Comparison of ENCODE assay signal across 8 mouse cellular contexts in the genomic region with DNA sequence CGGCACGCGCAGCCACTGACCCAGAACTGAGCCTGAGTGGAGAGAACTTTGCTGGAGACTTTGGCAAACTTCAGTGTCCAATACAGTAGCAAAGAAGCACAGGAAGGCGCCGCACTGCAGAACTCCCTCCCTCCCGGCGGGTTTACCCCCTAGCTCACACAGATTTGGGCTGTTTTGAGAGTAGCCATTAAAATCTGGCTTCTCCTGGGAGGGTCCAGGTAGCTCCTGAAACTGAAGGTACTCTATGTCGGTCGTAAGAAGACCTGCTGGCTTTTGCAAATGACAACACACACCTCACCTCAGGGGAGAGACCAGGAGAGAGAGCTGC. TPM values are rescaled to one million over a fixed set of nuclear protein-coding genes. Genes with fewer than 3 reads are reported as not detected.
DNase-seq lines count a peak whose midpoint lies in the region; ATAC-seq and TF ChIP-seq lines count a peak whose summit lies in the region.

No protein-coding gene starts in this region.

- H3K79me2 ChIP-seq in CH12.LX (replicated peaks; ENCODE audit: control insufficient read depth, extremely low read depth, insufficient read depth, poor library complexity, severe bottlenecking) = peaks cover 6% of the 10 kb centered on the region; the same call in 1 of the 2 replicates

- peak overlapping the region; percentile 89 for H3K4me2 ChIP-seq in CH12.LX (ENCODE audit: insufficient read depth, low read depth, poor library complexity, severe bottlenecking)
- H3K4me2 ChIP-seq in heart, postnatal 0 days (ENCODE audit: low read depth, low read length) = peak overlapping the region; percentile 80
- peak overlapping the region; percentile 84 for H3K4me2 ChIP-seq in liver, embryonic 16.5 days (ENCODE audit: low read depth, low read length)

- DNase-seq in heart, embryonic 10.5 days (ENCODE audit: low spot score) = no peak
- DNase-seq in heart, postnatal 4 days = no peak
- no peak for DNase-seq in CH12.LX (ENCODE audit: extremely low read depth)
- DNase-seq in heart, postnatal 0 days (ENCODE audit: low spot score) = peak; percentile 35
- no peak for DNase-seq in frontal cortex, adult 2 months (ENCODE audit: extremely low spot score in 1 of 2, low spot score in 1 of 2)
- no peak for DNase-seq in gastrocnemius, postnatal 36 days
- no peak for DNase-seq in gastrocnemius, postnatal 10 days

- peaks cover 11% of the 10 kb centered on the region for H3K36me3 ChIP-seq in heart, embryonic 10.5 days
- peaks cover 0 to 9% of the 10 kb centered on the region in 2 experiments for H3K36me3 ChIP-seq in CH12.LX (replicated peaks in 1 of 2; ENCODE audit: control insufficient read depth in 1 of 2, insufficient read depth in 1 of 2, low read length in 1 of 2)
- H3K36me3 ChIP-seq in heart, postnatal 0 days (replicated peaks; ENCODE audit: control insufficient read depth, insufficient read depth, low read length) = 0 out of 2 replicates have a peak, but pooled peaks cover 5% of the 10 kb centered on the region
- no peaks in the 10 kb centered on the region for H3K36me3 ChIP-seq in liver, embryonic 16.5 days (ENCODE audit: control insufficient read depth, insufficient read depth)

- WGBS in heart, embryonic 10.5 days = 18% methylated on average over 9 of the region's 9 CpGs
- WGBS in heart, postnatal 0 days = 13% methylated on average over 9 of the region's 9 CpGs
- 11% methylated on average over 9 of the region's 9 CpGs for WGBS in liver, embryonic 16.5 days (ENCODE audit: insufficient replicate concordance)

- in situ Hi-C loops in CH12.LX (cut with MboI; ENCODE audit: low pct_ligation_motif_present, low pct_unique_long_range_greater_than_20kb, low sequenced_read_pairs) = no loop called here

- dilution Hi-C loops in CH12.LX (cut with MboI; ENCODE audit: extremely low pct_ligation_motif_present, extremely low pct_unique_long_range_greater_than_20kb, low sequenced_read_pairs) = no loop called here

- H3K9me3 ChIP-seq in heart, embryonic 10.5 days = no peaks in the 10 kb centered on the region
- no peaks in the 10 kb centered on the region for H3K9me3 ChIP-seq in CH12.LX (replicated peaks; ENCODE audit: low read length)
- no peaks in the 10 kb centered on the region for H3K9me3 ChIP-seq in heart, postnatal 0 days (replicated peaks; ENCODE audit: control insufficient read depth, low read length)
- no peaks in the 10 kb centered on the region for H3K9me3 ChIP-seq in liver, embryonic 16.5 days (replicated peaks; ENCODE audit: control insufficient read depth, low read length)

- TF ChIP-seq POLR2A in CH12.LX (IDR thresholded peaks at IDR 0.05; ENCODE audit: low read depth, low read length) = no peak

- TF ChIP-seq CTCF in CH12.LX (conservative IDR thresholded peaks at IDR 0.05 in 1 of 2, IDR thresholded peaks at IDR 0.05 in 1 of 2; ENCODE audit: low read depth in 2 of 2, low read length in 2 of 2) = no peak
- TF ChIP-seq CTCF in heart, postnatal 0 days (IDR thresholded peaks at IDR 0.05; ENCODE audit: low read depth) = no peak

- no peak for TF ChIP-seq RAD21 in CH12.LX (IDR thresholded peaks at IDR 0.05; ENCODE audit: low read depth, low read length)

- no peak for TF ChIP-seq EP300 in CH12.LX (IDR thresholded peaks at IDR 0.05; ENCODE audit: low read length)
- TF ChIP-seq EP300 in heart, postnatal 0 days (IDR thresholded peaks at IDR 0.05; ENCODE audit: low read depth) = no peak

- intact Hi-C loops in gastrocnemius, postnatal 36 days (cut with DNase I) = no loop called here

- H3K27ac ChIP-seq in heart, embryonic 10.5 days = peak overlapping the region; percentile 97
- H3K27ac ChIP-seq in CH12.LX (ENCODE audit: insufficient read depth, low read depth) = no peak overlapping the region
- peak overlapping the region; percentile 82 for H3K27ac ChIP-seq in heart, postnatal 0 days (ENCODE audit: low read depth)
- peak overlapping the region; percentile 77 for H3K27ac ChIP-seq in liver, embryonic 16.5 days (ENCODE audit: low read length)

- no peaks in the 10 kb centered on the region for H3K27me3 ChIP-seq in heart, embryonic 10.5 days (ENCODE audit: insufficient read depth, poor library complexity, severe bottlenecking)
- no peaks in the 10 kb centered on the region for H3K27me3 ChIP-seq in CH12.LX (replicated peaks)
- H3K27me3 ChIP-seq in heart, postnatal 0 days (ENCODE audit: control insufficient read depth, insufficient read depth, low read length) = no peaks in the 10 kb centered on the region
- no peaks in the 10 kb centered on the region for H3K27me3 ChIP-seq in liver, embryonic 16.5 days (ENCODE audit: control insufficient read depth, insufficient read depth, low read depth, low read length)

- H3K4me1 ChIP-seq in heart, embryonic 10.5 days = peaks cover 24% of the 10 kb centered on the region
- peaks cover 16 to 31% of the 10 kb centered on the region in 2 experiments for H3K4me1 ChIP-seq in CH12.LX (ENCODE audit: control insufficient read depth in 1 of 2, insufficient read depth in 2 of 2)
- H3K4me1 ChIP-seq in heart, postnatal 0 days (ENCODE audit: control insufficient read depth, insufficient read depth) = peaks cover 13% of the 10 kb centered on the region
- peaks cover 30% of the 10 kb centered on the region for H3K4me1 ChIP-seq in liver, embryonic 16.5 days (ENCODE audit: control insufficient read depth, low read depth, low read length)

- H3K4me3 ChIP-seq in heart, embryonic 10.5 days = peak overlapping the region; percentile 97
- H3K4me3 ChIP-seq in CH12.LX (replicated peaks in 1 of 3; ENCODE audit: low read depth in 2 of 3, low read length in 2 of 3, poor library complexity in 1 of 3) = peak overlapping the region; percentile 66 to 85 (median 83)
- peak overlapping the region; percentile 84 for H3K4me3 ChIP-seq in heart, postnatal 0 days (ENCODE audit: low read depth, low read length)
- H3K4me3 ChIP-seq in liver, embryonic 16.5 days (ENCODE audit: low read depth, low read length) = peak overlapping the region; percentile 84

- peak overlapping the region; percentile 84 for H3K9ac ChIP-seq in CH12.LX (ENCODE audit: insufficient read depth, low read depth)
- H3K9ac ChIP-seq in heart, postnatal 0 days (replicated peaks; ENCODE audit: low read depth, low read length) = peak overlapping the region; percentile 93
- peak overlapping the region; percentile 80 for H3K9ac ChIP-seq in liver, embryonic 16.5 days (ENCODE audit: low read depth, low read length)

- ATAC-seq in heart, postnatal 0 days (ENCODE audit: insufficient read depth, low read depth) = 0 out of 2 replicates have a peak, but pooled peaks have one; percentile 4
- peak; percentile 3; the same call in 1 of the 2 replicates for ATAC-seq in liver, embryonic 16.5 days (ENCODE audit: low read depth)

RNA-seq across cellular contexts. Expression of gene Zfp839, which starts 0.8 kb away (rescaled TPM):
- polyA plus RNA-seq in heart, embryonic 10.5 days (2016; fragmentation: Nextera tagmentation; extraction: Ambion mirVana) = 4.6 and 6.1 TPM in 2 replicates
- total RNA-seq in heart, postnatal 4 days (2021) = 1 to 10 TPM; 6.7 to 6.9 TPM
- total RNA-seq in CH12.LX (2012; rRNA removed) (7.8 and 9.1 TPM in 2 replicates), CH12.LX (2014; rRNA removed) (3.7 and 3.8 TPM in 2 replicates)
- polyA plus RNA-seq in CH12.LX (2012; ENCODE audit: insufficient read length, low read depth) = 8.1 and 9.2 TPM in 2 replicates
- total RNA-seq in heart, postnatal 0 days (2014; rRNA removed; ENCODE audit: low replicate concordance) = 4.1 and 6.3 TPM in 2 replicates
- polyA plus RNA-seq in heart, postnatal 0 days (2015; fragmentation: Nextera tagmentation; extraction: Ambion mirVana) = 2.6 and 3.2 TPM in 2 replicates
- polyA plus RNA-seq in liver, embryonic 16.5 days (2015; fragmentation: Nextera tagmentation; extraction: Ambion mirVana) = 1.4 and 1.5 TPM in 2 replicates
- polyA plus RNA-seq in frontal cortex, adult 2 months (2012; rRNA removed) = 7.7 and 7.8 TPM in 2 replicates
- 1 to 10 TPM; 4.2 to 7.3 TPM for total RNA-seq in gastrocnemius, postnatal 36 days (2021)
- total RNA-seq in gastrocnemius, postnatal 10 days (2021) = 1 to 10 TPM; 5.0 to 6.4 TPM

RNA-seq across cellular contexts. Expression of gene Mok, which starts 10.2 kb away (rescaled TPM):
- 3.8 and 4.3 TPM in 2 replicates for polyA plus RNA-seq in heart, embryonic 10.5 days (2016; fragmentation: Nextera tagmentation; extraction: Ambion mirVana)
- total RNA-seq in heart, postnatal 4 days (2021) = 1 to 10 TPM; 1.3 to 1.6 TPM
- 5.5 and 9.8 TPM in 2 replicates for total RNA-seq in CH12.LX (2012; rRNA removed)
- total RNA-seq in CH12.LX (2014; rRNA removed) = 5.8 and 7.1 TPM in 2 replicates
- polyA plus RNA-seq in CH12.LX (2012; ENCODE audit: insufficient read length, low read depth) = 9.1 and 11.0 TPM in 2 replicates
- 3.1 and 7.4 TPM in 2 replicates for total RNA-seq in heart, postnatal 0 days (2014; rRNA removed; ENCODE audit: low replicate concordance)
- 2.2 and 2.3 TPM in 2 replicates for polyA plus RNA-seq in heart, postnatal 0 days (2015; fragmentation: Nextera tagmentation; extraction: Ambion mirVana)
- 0.27 and 0.34 TPM in 2 replicates for polyA plus RNA-seq in liver, embryonic 16.5 days (2015; fragmentation: Nextera tagmentation; extraction: Ambion mirVana)
- 14.0 and 14.2 TPM in 2 replicates for polyA plus RNA-seq in frontal cortex, adult 2 months (2012; rRNA removed)
- total RNA-seq in gastrocnemius, postnatal 36 days (2021) = under 1 TPM in 1 of 2 experiments, not detected in 1; 0.37 TPM
- under 1 TPM; 0.21 to 0.25 TPM for total RNA-seq in gastrocnemius, postnatal 10 days (2021)

RNA-seq across cellular contexts. Expression of gene Cinp, which starts 38.1 kb away (rescaled TPM):
- 83.6 and 94.5 TPM in 2 replicates for polyA plus RNA-seq in heart, embryonic 10.5 days (2016; fragmentation: Nextera tagmentation; extraction: Ambion mirVana)
- total RNA-seq in heart, postnatal 4 days (2021) = 10 to 100 TPM; 45.7 to 50.1 TPM
- total RNA-seq in CH12.LX (2012; rRNA removed) (135 and 161 TPM in 2 replicates), CH12.LX (2014; rRNA removed) (164 and 167 TPM in 2 replicates)
- 114 and 131 TPM in 2 replicates for polyA plus RNA-seq in CH12.LX (2012; ENCODE audit: insufficient read length, low read depth)
- total RNA-seq in heart, postnatal 0 days (2014; rRNA removed; ENCODE audit: low replicate concordance) = 59.1 and 91.0 TPM in 2 replicates
- 44.0 and 47.8 TPM in 2 replicates for polyA plus RNA-seq in heart, postnatal 0 days (2015; fragmentation: Nextera tagmentation; extraction: Ambion mirVana)
- polyA plus RNA-seq in liver, embryonic 16.5 days (2015; fragmentation: Nextera tagmentation; extraction: Ambion mirVana) = 49.1 and 49.3 TPM in 2 replicates
- polyA plus RNA-seq in frontal cortex, adult 2 months (2012; rRNA removed) = 106 TPM in 2 replicates
- 10 to 100 TPM; 22.3 to 24.6 TPM for total RNA-seq in gastrocnemius, postnatal 36 days (2021)
- 10 to 100 TPM; 33.0 to 34.6 TPM for total RNA-seq in gastrocnemius, postnatal 10 days (2021)

RNA-seq across cellular contexts. Expression of gene Tecpr2, which starts 38.2 kb away (rescaled TPM):
- polyA plus RNA-seq in heart, embryonic 10.5 days (2016; fragmentation: Nextera tagmentation; extraction: Ambion mirVana) = 3.9 and 4.1 TPM in 2 replicates
- total RNA-seq in heart, postnatal 4 days (2021) = 1 to 10 TPM; 5.2 to 6.0 TPM
- total RNA-seq in CH12.LX (2012; rRNA removed) (6.7 and 7.5 TPM in 2 replicates), CH12.LX (2014; rRNA removed) (2.6 and 3.1 TPM in 2 replicates)
- polyA plus RNA-seq in CH12.LX (2012; ENCODE audit: insufficient read length, low read depth) = 2.8 and 2.9 TPM in 2 replicates
- 4.1 and 4.7 TPM in 2 replicates for total RNA-seq in heart, postnatal 0 days (2014; rRNA removed; ENCODE audit: low replicate concordance)
- polyA plus RNA-seq in heart, postnatal 0 days (2015; fragmentation: Nextera tagmentation; extraction: Ambion mirVana) = 1.3 and 1.4 TPM in 2 replicates
- polyA plus RNA-seq in liver, embryonic 16.5 days (2015; fragmentation: Nextera tagmentation; extraction: Ambion mirVana) = 1.7 and 2.1 TPM in 2 replicates
- 27.6 and 29.4 TPM in 2 replicates for polyA plus RNA-seq in frontal cortex, adult 2 months (2012; rRNA removed)
- 1 to 10 TPM; 1.9 to 2.1 TPM for total RNA-seq in gastrocnemius, postnatal 36 days (2021)
- total RNA-seq in gastrocnemius, postnatal 10 days (2021) = 1 to 10 TPM; 2.6 to 3.3 TPM
